Mouse (Mus musculus) stomach, embryonic 16.5 days (tissue): Measurements from ENCODE around the gene Pax4. TPM values are rescaled to one million over a fixed set of nuclear protein-coding genes. Genes with fewer than 3 reads are reported as not detected.

Experiments used
- ATAC-seq: fragments of 200-750 bp; cut with Nextera tagmentation; 2 replicates; pipeline ENCODE4 v1.8.0; 2017; ENCODE audit warnings: moderate number of reproducible peaks, moderate TSS enrichment; ENCODE audit not compliant: insufficient read depth, low FRiP score
- H3K27ac ChIP-seq: fragments of 300-500 bp; sonication (generic); 2 replicates; pipeline ENCODE4 v1.5.1; 2014; ENCODE audit warnings: low read length
- H3K27me3 ChIP-seq: fragments of 300-500 bp; sonication (generic); 2 replicates; pipeline ENCODE4 v1.6.1; 2014; ENCODE audit warnings: low read length, control low read depth, mixed read lengths; ENCODE audit not compliant: control insufficient read depth, insufficient read depth
- H3K36me3 ChIP-seq: fragments of 300-500 bp; sonication (generic); 2 replicates; pipeline ENCODE4 v1.6.1; 2014; ENCODE audit warnings: low read length; ENCODE audit not compliant: control insufficient read depth, insufficient read depth
- H3K4me1 ChIP-seq: fragments of 300-500 bp; sonication (generic); 2 replicates; pipeline ENCODE4 v1.6.1; 2014; ENCODE audit warnings: low read length, control low read depth, mixed read lengths; ENCODE audit not compliant: control insufficient read depth, insufficient read depth
- H3K4me2 ChIP-seq: fragments of 300-500 bp; sonication (generic); 2 replicates; pipeline ENCODE4 v1.6.1; 2014; ENCODE audit warnings: low read depth, low read length, mixed read lengths
- H3K4me3 ChIP-seq: fragments of 300-500 bp; sonication (generic); replicated peaks from 2 replicates; pipeline ENCODE4 v1.5.1; 2014; ENCODE audit warnings: mild to moderate bottlenecking, low read length
- H3K9ac ChIP-seq: fragments of 300-500 bp; sonication (generic); 2 replicates; pipeline ENCODE4 v1.6.1; 2014; ENCODE audit warnings: low read length
- H3K9me3 ChIP-seq: fragments of 300-500 bp; sonication (generic); replicated peaks from 2 replicates; pipeline ENCODE4 v1.6.1; 2016; ENCODE audit warnings: low read length, control low read depth; ENCODE audit not compliant: control insufficient read depth
- WGBS: fragments of 180-500 bp; shearing (Covaris S2); extraction: QIAGEN DNeasy Blood & Tissue Kit; methylation state at CpG from one replicate; pipeline ENCODE4 v1.1.7; 2014; 5-methylcytosine and 5-hydroxymethylcytosine counted together
- polyA plus RNA-seq: library from polyadenylated mRNA; unstranded; fragments of >200 nt; fragmentation: Nextera tagmentation; extraction: Ambion mirVana; gene quantifications from 2 replicates; pipeline ENCODE4 v1.2.1, GENCODE M21; 2015

The Pax4 gene
- polyA plus RNA-seq, 1 experiment from 2014 or later, result 1.2 TPM

- no peak for ATAC-seq
- H3K9me3 ChIP-seq, result 0 out of 2 replicates have a peak, but pooled peaks cover 3% of the 10 kb centered on the region
Measured at GRCm38 (mm10) chr6:28396051-28396852, 52.9 kb downstream of the Pax4 start.

More at GRCm38 (mm10) chr6:28396051-28396852, 52.9 kb downstream of the Pax4 start:
- Histone ChIP-seq H3K27ac (no peak overlapping the region), H3K36me3 (no peaks in the 10 kb centered on the region), H3K4me1 (no peaks in the 10 kb centered on the region), H3K4me2 (peak overlapping the region; percentile 78), H3K4me3 (no peak overlapping the region), H3K9ac (no peak overlapping the region), H3K27me3 (peaks cover 14% of the 10 kb centered on the region)
- WGBS, result 36% methylated on average over 15 of the region's 15 CpGs

Other genes starting within 250 kb of the Pax4 start
- gene Zfp800, start 51.3 kb downstream of the Pax4 start, polyA plus RNA-seq, result 15.2 and 17.6 TPM in 2 replicates
- 279 and 286 TPM in 2 replicates for gene Arf5, start 25.8 kb downstream of the Pax4 start, polyA plus RNA-seq
- 0.13 TPM in 1 of 2 replicates, not detected in the other for gene Fscn3, start 21.6 kb downstream of the Pax4 start, polyA plus RNA-seq
- gene Gcc1, start 21.0 kb downstream of the Pax4 start, polyA plus RNA-seq, result 10.0 and 13.5 TPM in 2 replicates
- gene Snd1, start 25.8 kb upstream of the Pax4 start, polyA plus RNA-seq, result 136 and 148 TPM in 2 replicates